Mouse (Mus musculus): ENCODE measurements at regions not wholly inside any gene's neighbourhood (a gene's known extent, or its start where the extent isn't known, plus 50 kb on each side); places are given as distances from the start of the nearest gene placed in this dataset.

DNA sequence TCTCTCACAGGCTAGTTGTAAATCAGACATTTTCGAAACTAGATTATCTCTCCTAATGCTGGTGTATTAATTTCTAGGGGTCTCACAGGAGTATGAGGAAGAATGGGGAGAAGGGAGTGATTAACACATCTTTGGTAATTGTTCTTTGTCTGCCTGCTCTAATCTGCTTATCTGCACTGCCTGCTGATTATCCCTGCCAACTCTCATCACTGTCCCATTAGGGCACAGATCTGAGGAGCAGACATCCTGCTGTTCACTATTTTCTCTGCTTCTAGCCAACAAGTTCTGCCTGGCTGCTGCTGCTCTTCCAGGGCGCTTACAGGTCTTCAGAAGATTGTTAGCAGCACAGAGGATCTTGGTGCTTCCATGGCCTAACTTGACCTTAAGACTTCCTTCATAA is 557.0 kb upstream of the Pcdh17 start:
- TF ChIP-seq FLI1 (IDR thresholded peaks at IDR 0.05; ENCODE audit: low read length) (no peak), GATA1 (IDR thresholded peaks at IDR 0.05; ENCODE audit: borderline replicate concordance, low read length) (no peak)

Measured in megakaryocyte, embryonic 14.5 days (primary cell).